Mouse (Mus musculus) G1E (cell line): ENCODE results near the gene Thada. TPM values are rescaled to one million over a fixed set of nuclear protein-coding genes. Genes with fewer than 3 reads are reported as not detected.

ENCODE experiments used
- ATAC-seq: 2 replicates; pipeline ENCODE4 v1.8.0; 2016; ENCODE audit warnings: mild to moderate bottlenecking; ENCODE audit not compliant: insufficient number of reproducible peaks, poor library complexity, low FRiP score, severe bottlenecking; ENCODE audit errors: extremely low read depth
- DNase-seq: peaks from one replicate; pipeline ENCODE4 v3.0.0; 2012; ENCODE audit warnings: low spot score
- H3K27me3 ChIP-seq: 2 replicates; pipeline ENCODE4 v1.6.1; 2012; ENCODE audit warnings: mild to moderate bottlenecking, low read length, inconsistent platforms; ENCODE audit not compliant: insufficient read depth
- H3K36me3 ChIP-seq: replicated peaks from 2 replicates; pipeline ENCODE3; 2012; ENCODE audit warnings: mild to moderate bottlenecking, inconsistent platforms
- H3K4me1 ChIP-seq: 2 replicates; pipeline ENCODE4 v1.6.1; 2012; ENCODE audit warnings: low read depth, low read length, inconsistent platforms, mixed read lengths; ENCODE audit not compliant: insufficient read depth
- H3K4me3 ChIP-seq: 2 replicates; pipeline ENCODE4 v1.5.1; 2012; ENCODE audit warnings: low read depth, mild to moderate bottlenecking, inconsistent platforms, low read length, moderate library complexity, mixed read lengths
- H3K9me3 ChIP-seq: replicated peaks from 2 replicates; pipeline ENCODE4 v1.6.1; 2012; ENCODE audit warnings: inconsistent platforms
- CTCF ChIP-seq: IDR thresholded peaks from 2 replicates; pipeline ENCODE4 v1.5.1; 2012; ENCODE audit warnings: low read depth, low read length, inconsistent platforms, mixed read lengths
- GATA1 ChIP-seq: IDR thresholded peaks from 2 replicates; pipeline ENCODE4 v1.6.1; 2012; ENCODE audit warnings: borderline replicate concordance, low read length, inconsistent platforms, mixed read lengths
- GATA2 ChIP-seq: IDR thresholded peaks from 2 replicates; pipeline ENCODE4 v1.6.1; 2012; ENCODE audit warnings: low read depth, low read length, inconsistent platforms, borderline replicate concordance
- POLR2AphosphoS5 ChIP-seq: IDR thresholded peaks from 2 replicates; pipeline ENCODE4 v1.6.1; 2012; ENCODE audit warnings: low read depth, low read length, inconsistent platforms; ENCODE audit not compliant: insufficient replicate concordance
- TAL1 ChIP-seq: conservative IDR thresholded peaks from 2 replicates; pipeline ENCODE4 v1.6.1; 2012; ENCODE audit warnings: low read depth, low read length, inconsistent platforms, mixed read lengths
- polyA plus RNA-seq: library from polyadenylated mRNA; stranded (reverse); fragments of >175 nt; gene quantifications from 2 replicates; pipeline ENCODE4 v1.2.3, GENCODE M21; 2012
- total RNA-seq, 2 experiments: library from RNA; stranded (forward) in 1 of 2; stranded (reverse) in 1 of 2; fragments of 200-1000 nt in 1 of 2; fragments of >200 nt in 1 of 2; fragmentation: Nextera tagmentation in 1 of 2; gene quantifications; 2 replicates each; pipeline ENCODE4 v1.2.3; 2014 to 2017

Thada gene
- total and polyA plus RNA-seq, 3 experiments: 2.8 to 55.2 (median 28.1) TPM

DNA sequence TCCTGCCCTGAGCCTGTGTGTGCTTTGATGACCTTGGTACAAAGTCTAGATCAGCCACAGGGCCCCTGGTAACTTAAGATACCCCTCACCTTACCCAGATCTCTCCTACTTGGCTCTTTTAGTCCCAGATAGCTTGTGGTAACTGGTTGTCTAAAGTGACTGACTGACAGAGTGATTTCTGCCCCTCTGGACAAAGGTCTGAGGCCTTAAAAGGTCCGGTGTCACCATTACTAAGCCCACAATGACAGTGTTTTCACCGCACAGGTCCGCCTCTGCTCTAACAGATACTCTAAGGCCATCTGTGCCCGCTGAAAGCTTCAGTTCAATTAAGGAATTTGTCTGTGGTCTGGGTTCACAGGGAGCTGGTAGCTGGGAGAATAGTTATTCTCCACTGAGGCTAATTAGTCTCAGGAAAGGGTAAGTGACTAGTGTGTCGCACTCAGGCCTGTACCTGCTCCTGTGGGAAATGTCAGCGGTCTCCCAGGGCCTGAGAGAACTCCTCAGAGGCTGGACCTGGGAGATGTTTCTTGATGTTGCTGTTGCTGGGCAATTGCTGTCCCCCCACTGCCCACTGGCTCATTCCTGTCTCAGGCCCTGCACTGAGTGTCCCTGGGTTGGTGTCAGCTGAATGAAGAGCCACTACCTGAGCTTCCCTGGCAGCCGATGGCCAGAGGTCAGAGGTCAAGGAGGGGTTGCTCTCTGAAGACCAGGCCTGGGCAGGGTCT, 319.4 kb downstream of the Thada start:
- peak overlapping the region; percentile 63; the same call in 1 of the 2 replicates for H3K4me3 ChIP-seq
- H3K9me3 ChIP-seq: no peaks in the 10 kb centered on the region
- no peaks in the 10 kb centered on the region for H3K27me3 ChIP-seq
- TF ChIP-seq GATA1 (no peak), POLR2AphosphoS5 (no peak), TAL1 (no peak), CTCF (no peak), GATA2 (no peak)
- DNase-seq (no peak), ATAC-seq (no peak)
- H3K36me3 ChIP-seq: no peaks in the 10 kb centered on the region
- peaks cover 96% of the 10 kb centered on the region for H3K4me1 ChIP-seq

DNA sequence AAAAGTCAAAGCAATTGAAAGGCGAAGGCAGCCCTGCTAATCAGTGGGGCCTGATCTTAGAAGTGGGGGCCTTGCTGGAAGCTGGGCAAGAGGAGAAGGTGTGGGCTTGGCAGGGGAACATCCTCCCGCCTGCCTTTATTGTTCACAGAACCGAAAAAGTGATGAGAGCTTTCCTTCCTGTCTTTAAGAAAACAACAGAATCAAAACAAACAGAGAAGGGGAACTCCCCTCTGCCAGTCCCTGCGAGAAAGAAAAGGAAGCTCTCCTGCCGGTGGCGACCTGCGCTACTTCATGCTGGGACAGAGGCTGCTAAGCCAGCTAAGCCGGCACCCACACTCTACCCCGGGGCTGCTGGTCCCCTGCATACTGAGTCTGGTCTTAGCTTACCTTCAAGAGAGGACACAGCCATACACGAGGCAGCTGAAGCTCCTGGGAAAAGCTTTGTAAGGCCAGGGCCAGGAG, 320.1 kb downstream of the Thada start:
- Histone ChIP-seq H3K27me3 (no peaks in the 10 kb centered on the region), H3K36me3 (no peaks in the 10 kb centered on the region), H3K9me3 (no peaks in the 10 kb centered on the region), H3K4me3 (peak overlapping the region; percentile 47; the same call in 1 of the 2 replicates), H3K4me1 (peaks cover 97% of the 10 kb centered on the region)
- peak; percentile 43 for DNase-seq
- no peak for TF ChIP-seq GATA1
- TF ChIP-seq POLR2AphosphoS5: no peak
- TF ChIP-seq GATA2: no peak
- no peak for TF ChIP-seq CTCF
- no peak for TF ChIP-seq TAL1
- ATAC-seq: no peak

DNA sequence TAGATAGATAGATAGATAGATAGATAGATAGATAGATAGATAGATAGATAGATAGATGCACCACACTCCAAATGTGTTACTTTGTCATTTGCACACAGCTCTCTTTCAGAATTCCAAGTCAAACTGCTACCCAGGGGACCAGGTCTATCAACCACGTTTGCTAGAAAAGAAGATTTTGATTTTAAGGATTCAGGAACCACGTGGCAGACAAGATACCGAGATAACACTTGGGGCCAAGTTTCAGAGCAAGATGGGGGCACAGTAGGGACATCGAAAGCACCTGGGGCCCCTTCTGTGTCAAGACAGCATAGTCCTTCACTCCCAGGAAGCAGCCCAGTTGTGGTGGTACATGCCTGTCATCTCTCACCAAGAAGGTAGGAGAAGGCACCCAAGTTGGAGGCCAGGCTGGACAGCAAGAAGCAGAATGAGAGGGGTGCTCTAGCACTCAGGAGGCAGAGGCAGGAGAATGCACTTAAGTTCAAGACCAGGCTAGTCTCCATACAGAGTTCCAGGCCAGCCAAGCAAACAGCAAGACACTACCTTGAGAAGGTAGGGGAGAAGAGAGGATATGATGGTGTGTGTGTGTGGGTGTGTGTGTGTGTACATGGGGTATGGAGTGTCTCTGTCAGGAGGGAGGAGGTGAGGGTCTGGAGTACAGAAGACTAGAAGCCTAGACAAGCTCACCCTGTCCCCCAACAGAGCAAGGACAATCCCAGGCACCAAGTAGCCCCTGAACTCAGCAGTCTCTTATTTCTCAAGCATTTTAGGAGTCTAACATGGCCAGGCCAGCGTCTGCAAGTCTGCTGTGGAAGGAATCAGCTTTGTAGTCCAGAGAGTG, 321.0 kb downstream of the Thada start:
- no peaks in the 10 kb centered on the region for H3K9me3 ChIP-seq
- DNase-seq (no peak), ATAC-seq (no peak)
- H3K27me3 ChIP-seq: no peaks in the 10 kb centered on the region
- TF ChIP-seq POLR2AphosphoS5 (no peak), CTCF (no peak), GATA1 (no peak), GATA2 (no peak), TAL1 (no peak)
- H3K4me1 ChIP-seq: peaks cover 97% of the 10 kb centered on the region
- H3K36me3 ChIP-seq: no peaks in the 10 kb centered on the region
- H3K4me3 ChIP-seq: peak overlapping the region; percentile 30; the same call in 1 of the 2 replicates

DNA sequence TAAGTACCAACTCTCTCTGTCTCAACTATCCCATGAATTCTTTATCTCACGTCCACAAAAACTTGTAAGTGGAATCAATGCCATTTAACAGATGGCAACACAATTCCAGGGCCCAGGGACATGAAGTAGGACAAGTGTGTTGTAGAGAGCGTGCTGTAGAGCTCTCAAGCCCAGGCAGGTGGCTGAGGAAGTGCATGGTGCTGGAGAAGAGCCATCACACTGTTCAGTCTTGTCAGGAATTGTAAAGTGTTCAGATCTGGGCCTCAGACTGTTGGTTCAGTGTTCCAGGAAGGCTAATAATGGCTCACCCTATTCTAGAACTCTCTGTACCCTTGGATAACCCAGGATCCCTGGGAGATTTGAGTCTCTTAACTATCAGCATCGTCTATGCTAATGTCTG, 321.9 kb downstream of the Thada start:
- TF ChIP-seq CTCF: no peak
- TF ChIP-seq POLR2AphosphoS5: no peak
- TF ChIP-seq GATA1: no peak
- TF ChIP-seq TAL1: no peak
- no peak for TF ChIP-seq GATA2
- no peak overlapping the region for H3K4me3 ChIP-seq
- peaks cover 94% of the 10 kb centered on the region for H3K4me1 ChIP-seq
- no peaks in the 10 kb centered on the region for H3K27me3 ChIP-seq
- no peaks in the 10 kb centered on the region for H3K36me3 ChIP-seq
- no peak for ATAC-seq
- H3K9me3 ChIP-seq: no peaks in the 10 kb centered on the region
- no peak for DNase-seq

DNA sequence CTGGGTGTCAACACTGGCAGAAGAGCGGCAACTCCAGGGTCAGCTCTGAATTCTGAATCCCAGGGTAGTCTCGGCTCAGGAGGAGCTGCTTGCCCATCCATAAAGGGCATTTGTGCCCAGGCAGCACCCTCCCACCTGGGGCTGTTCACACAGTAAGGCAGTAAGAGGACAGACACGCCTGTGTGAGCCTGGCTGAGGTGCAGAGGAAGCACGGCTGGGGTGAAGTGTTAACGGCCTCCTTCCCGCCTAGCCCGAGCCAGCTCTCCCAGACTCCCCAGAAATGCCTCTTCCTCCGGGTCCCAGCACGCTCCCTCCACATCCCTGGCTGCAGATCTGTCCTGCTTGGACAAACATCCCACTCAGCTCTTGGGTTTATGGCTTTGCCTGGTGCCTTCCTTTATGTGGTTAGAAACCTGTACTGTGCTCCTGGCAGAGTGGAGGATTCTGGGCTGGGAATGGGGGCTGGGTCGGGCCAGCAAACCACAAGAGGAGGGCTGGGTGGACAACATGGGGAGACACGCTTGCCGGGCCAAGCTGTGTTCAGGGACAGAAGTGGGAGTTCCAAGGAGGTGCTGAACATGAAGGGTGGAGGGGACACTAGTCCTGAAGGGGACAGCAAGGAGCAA, 322.7 kb downstream of the Thada start:
- peaks cover 93% of the 10 kb centered on the region for H3K4me1 ChIP-seq
- H3K36me3 ChIP-seq: no peaks in the 10 kb centered on the region
- no peaks in the 10 kb centered on the region for H3K27me3 ChIP-seq
- no peak for ATAC-seq
- TF ChIP-seq GATA2 (no peak), GATA1 (no peak), TAL1 (no peak), CTCF (no peak)
- peak overlapping the region; percentile 38; the same call in 1 of the 2 replicates for H3K4me3 ChIP-seq
- H3K9me3 ChIP-seq: no peaks in the 10 kb centered on the region
- DNase-seq: no peak

DNA sequence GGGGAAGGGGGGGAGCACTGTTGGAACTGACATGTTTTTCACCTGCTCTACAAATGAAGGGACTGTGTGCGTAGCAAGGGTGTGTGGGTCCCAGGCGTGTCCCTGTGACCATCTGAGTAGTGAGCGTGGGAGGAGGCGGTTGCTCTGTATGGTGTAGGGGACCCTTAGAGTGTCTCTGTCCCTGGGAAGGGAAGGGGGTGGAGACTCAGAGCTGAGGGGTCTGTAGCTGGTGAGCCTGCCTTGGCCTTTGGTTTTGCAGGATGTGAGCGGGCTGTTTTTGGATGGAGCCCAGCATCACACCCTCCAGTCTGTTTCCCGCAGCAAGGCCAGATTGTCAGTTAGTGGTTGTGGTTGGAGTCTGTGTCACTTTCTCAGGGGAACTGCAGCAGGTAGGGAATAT, 324.3 kb downstream of the Thada start:
- TF ChIP-seq CTCF (no peak), POLR2AphosphoS5 (no peak), GATA2 (no peak), TAL1 (no peak), GATA1 (no peak)
- DNase-seq (no peak), ATAC-seq (no peak)
- H3K27me3 ChIP-seq: no peaks in the 10 kb centered on the region
- H3K4me1 ChIP-seq: peaks cover 90% of the 10 kb centered on the region
- H3K4me3 ChIP-seq: no peak overlapping the region
- no peaks in the 10 kb centered on the region for H3K9me3 ChIP-seq
- H3K36me3 ChIP-seq: no peaks in the 10 kb centered on the region
